Mouse (Mus musculus) erythroblast, embryonic 14.5 days (primary cell): ENCODE data around the gene 4930558K02Rik.

Source experiments
- GATA1 ChIP-seq: IDR thresholded peaks from 2 replicates; pipeline ENCODE4 v1.6.1; 2012; ENCODE audit warnings: low read length, inconsistent platforms, mixed read lengths
- TAL1 ChIP-seq: IDR thresholded peaks from 3 replicates; pipeline ENCODE4 v1.6.1; 2012; ENCODE audit warnings: low read length, inconsistent platforms, mixed read lengths

GRCm38 (mm10) chr1:162020303-162020731, 40.9 kb upstream of the 4930558K02Rik start:
- TF ChIP-seq TAL1, result no peak
- TF ChIP-seq GATA1, result no peak
